Mouse (Mus musculus) T-helper 1 cell (primary cell): ENCODE data around the gene Arhgef2.
"Not testable (repeated sequence)": the region's sequence is repeated elsewhere in the genome, so short reads cannot be mapped to it uniquely, and the experiment has no call there.

Experiments used
- in situ Hi-C: fragments of 300-600 bp; cut with MboI, MseI; formaldehyde crosslinking; loops from one replicate; pipeline ENCODE4 v1.15.1; 2025; ENCODE audit warnings: high pct_unique_total_duplicates

Arhgef2 gene

GRCm38 (mm10) chr3:88591044-88591443, 14.7 kb upstream of the Arhgef2 start:
- in situ Hi-C loops, result no loop called here

DNA sequence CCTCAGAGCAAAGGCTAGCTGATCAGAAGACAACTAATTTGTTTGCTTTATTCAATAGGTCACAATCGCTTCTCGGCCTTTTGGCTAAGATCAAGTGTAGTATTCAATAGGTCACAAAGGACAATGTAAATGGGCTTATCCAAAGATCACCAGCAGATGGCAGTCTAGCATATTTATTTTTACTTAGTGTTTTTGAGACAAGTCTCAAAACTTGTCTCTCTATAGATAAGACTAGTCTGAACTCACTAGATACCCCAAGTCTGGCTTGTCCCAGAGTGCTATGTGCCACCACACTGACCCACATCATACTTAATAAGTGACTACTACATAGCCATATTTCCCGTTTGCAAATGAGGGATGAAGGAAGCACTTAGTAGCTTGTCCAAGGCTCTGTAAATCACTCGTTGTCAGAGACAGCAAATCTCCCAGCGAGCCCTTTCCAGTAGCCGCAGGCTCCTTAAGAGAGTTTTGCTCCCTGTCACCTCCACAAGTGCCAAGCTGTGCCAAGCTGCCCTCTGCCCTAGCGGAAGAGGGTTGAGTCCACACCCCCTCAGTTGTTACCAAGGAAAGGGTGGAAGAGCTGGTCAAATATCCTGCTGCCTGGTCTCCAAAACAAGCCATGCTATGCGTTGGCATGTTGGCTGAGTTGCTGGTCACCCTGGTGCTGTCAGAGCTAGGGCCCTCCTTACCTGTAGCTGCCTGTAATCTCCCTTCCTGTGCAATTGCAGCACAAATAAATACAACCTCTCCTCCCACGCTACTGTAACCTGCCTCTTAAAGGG, 13.6 kb upstream of the Arhgef2 start:
- in situ Hi-C loops, result no loop called here

DNA sequence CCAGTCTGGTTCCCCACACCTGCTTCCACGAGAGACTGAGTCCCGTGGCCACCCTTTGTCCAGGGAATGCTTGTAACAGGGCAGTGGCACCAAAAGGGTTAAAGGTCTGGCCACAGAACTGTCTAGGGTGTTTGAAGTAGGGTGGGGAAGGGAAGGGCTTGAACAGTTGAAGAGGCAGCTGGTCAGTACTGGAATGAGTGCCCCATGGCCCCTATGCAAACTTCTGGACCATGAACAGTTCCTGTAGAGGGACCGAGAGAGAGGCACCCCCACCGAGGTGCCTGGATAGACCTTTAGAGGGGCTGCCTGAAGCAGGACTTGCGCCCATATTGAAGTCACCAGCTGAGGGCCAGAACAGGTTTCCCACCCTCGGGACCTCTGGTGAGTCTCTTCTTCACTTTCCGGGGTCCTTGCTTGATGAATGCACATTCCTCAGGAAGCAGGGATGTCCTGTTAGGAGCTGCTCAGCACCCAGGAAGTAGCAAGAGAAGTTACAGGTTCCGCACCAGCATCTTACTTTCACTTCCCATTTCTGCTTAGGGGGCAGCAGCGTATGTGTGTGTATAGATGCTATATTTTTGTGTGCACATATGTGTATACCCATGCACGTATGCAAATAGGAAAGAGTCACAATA, 12.7 kb upstream of the Arhgef2 start:
- in situ Hi-C loops, result no loop called here

DNA sequence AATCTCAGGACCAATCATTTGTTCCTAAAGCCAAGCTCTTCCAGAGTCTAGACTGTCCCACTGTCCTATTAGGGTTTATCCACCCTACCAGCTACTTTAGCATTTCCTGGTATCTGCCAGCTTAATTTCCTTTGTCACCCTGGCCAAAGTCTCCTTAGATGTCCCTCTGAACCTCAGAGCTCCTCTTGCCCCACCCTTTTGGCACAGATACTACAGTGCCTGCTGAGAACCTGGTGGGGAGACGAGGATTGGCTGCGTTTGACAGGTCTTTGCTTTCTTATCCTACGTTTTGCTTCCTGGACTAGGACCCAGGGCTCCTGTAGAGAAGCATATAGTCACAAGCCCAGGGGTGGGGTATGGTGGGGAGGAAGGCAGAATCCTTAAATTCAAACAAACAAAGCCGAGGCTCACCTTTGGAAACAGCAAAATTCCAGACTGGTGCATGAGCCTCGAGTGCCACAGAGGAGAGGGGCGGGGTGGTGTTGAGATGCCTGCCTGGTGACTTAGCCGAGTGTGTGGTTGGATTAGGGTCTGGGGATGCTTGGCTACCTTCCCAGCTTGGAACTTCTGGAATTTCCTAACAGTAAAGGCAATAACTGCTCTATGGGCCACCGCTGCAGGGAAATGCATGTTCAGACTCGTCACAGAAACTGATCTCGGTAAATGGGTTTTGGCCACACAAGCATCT, 11.7 kb upstream of the Arhgef2 start:
- in situ Hi-C loops, result no loop called here

GRCm38 (mm10) chr3:88596547-88596946, 9.2 kb upstream of the Arhgef2 start:
- in situ Hi-C loops, result not testable (repeated sequence)

DNA sequence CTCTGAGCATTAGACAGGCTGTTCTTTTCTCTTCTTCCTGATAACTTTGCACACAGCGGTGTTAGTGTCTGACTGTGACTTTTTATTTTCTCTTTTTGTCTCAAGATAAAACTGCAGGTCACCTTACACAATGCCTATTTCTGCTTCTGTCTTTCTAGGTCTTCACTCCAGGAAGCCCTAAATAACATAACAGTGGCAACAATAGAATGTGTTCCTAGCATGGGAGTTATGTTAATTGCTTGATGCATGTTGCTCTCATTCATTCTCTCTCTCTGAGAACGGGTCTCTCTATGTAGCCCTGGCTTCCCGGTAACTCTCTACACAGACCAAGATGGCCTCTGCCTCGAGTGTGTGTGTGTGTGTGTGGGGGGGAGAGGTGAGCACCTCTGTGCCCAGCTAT, 3.3 kb upstream of the Arhgef2 start:
- in situ Hi-C loops, result no loop called here

- in situ Hi-C loops, result no loop called here
Measured at GRCm38 (mm10) chr3:88603714-88604161, 2.0 kb upstream of the Arhgef2 start.

DNA sequence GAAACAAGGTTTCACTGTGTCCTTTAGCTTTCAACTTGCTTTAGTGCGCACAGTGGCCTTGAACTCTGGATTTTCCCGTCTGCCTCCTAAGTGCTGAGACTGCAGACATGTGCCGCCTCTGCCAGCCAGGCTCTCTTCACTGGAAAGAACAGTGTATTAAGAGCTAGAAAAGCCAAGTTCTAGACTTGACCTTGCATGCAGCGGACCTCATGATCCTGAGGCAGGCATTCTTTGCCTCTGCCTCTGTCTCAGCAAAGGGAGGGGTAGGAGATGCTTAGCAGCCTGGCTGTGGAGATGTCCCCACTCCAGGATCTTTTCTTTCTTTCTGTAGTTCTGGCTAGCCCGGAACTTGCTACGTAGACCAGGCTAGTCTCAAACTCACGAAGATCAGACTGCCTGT, 903 bp upstream of the Arhgef2 start:
- in situ Hi-C loops, result loop anchor here (5.0 kb wide), 1 partner anchor 37 kb away; no protein-coding TSS in a partner anchor

GRCm38 (mm10) chr3:88607065-88607757, 1.4 kb downstream of the Arhgef2 start:
- in situ Hi-C loops, result loop anchor here (5.0 kb wide), 1 partner anchor 35 kb away; no protein-coding TSS in a partner anchor

DNA sequence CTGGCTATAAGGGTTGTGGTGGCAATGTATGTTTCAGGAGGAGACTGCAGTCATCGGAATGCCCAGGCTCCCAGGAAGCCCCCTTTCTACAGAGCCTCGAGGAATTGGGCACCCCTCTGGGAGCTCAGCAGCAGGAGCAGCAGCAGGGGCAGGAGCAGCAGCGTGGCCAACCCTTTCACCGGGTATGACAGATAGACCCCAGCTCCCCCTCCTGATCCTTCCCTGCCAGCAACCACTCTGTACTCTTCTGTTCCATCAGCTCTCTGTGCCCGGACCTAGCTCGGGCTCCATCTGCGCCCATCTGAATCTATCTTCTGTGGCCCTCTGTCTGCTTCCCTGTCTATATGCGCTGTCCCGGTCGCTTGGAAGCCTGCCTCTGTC, 2.0 kb downstream of the Arhgef2 start:
- in situ Hi-C loops, result loop anchor here (5.0 kb wide), 1 partner anchor 35 kb away; no protein-coding TSS in a partner anchor

DNA sequence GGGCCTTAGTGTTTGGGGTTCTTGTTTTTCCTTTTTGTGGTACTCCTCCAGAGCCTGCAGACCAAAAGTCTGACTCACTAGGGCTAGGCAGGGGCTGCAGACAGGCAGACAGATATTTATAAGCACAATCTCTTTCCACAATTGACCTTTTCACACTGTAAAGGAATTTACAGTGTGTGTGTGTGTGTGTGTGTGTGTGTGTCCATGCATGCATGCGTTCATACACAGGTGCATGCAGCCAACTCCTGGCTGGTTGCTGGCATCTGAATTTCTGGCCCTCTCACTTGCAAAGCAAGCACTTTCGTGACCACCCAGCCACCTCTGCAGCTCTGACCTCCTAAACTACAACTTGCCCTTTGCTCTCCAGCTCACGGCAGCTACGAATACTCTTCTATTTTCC, 3.3 kb downstream of the Arhgef2 start:
- in situ Hi-C loops, result loop anchor here (5.0 kb wide), 1 partner anchor 33 kb away; no protein-coding TSS in a partner anchor

DNA sequence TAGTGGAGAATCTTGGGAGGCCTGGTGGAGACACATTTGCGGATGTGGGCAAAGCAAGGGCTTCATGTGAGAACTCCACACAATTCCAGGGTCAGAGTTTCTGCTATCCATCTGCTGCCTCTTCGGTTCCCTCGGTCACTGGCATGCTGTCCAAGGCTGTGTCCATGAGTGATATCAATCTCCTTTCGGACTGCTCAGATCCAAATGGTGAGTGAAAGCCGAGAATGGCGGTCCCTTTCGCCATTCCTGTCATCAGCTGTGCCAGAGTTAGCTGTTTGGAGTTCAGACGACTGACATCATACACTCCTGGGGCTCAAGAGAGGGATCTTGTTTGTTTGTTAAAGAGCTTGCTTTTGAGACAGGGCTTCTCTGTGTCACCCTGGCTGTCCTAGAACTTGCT, 8.7 kb downstream of the Arhgef2 start:
- in situ Hi-C loops, result no loop called here

GRCm38 (mm10) chr3:88615117-88615516, 9.4 kb downstream of the Arhgef2 start:
- in situ Hi-C loops, result no loop called here

GRCm38 (mm10) chr3:88615902-88616391, 10.2 kb downstream of the Arhgef2 start:
- in situ Hi-C loops, result no loop called here

GRCm38 (mm10) chr3:88616951-88617500, 11.3 kb downstream of the Arhgef2 start:
- in situ Hi-C loops, result no loop called here

GRCm38 (mm10) chr3:88618074-88618871, 12.5 kb downstream of the Arhgef2 start:
- in situ Hi-C loops, result no loop called here

DNA sequence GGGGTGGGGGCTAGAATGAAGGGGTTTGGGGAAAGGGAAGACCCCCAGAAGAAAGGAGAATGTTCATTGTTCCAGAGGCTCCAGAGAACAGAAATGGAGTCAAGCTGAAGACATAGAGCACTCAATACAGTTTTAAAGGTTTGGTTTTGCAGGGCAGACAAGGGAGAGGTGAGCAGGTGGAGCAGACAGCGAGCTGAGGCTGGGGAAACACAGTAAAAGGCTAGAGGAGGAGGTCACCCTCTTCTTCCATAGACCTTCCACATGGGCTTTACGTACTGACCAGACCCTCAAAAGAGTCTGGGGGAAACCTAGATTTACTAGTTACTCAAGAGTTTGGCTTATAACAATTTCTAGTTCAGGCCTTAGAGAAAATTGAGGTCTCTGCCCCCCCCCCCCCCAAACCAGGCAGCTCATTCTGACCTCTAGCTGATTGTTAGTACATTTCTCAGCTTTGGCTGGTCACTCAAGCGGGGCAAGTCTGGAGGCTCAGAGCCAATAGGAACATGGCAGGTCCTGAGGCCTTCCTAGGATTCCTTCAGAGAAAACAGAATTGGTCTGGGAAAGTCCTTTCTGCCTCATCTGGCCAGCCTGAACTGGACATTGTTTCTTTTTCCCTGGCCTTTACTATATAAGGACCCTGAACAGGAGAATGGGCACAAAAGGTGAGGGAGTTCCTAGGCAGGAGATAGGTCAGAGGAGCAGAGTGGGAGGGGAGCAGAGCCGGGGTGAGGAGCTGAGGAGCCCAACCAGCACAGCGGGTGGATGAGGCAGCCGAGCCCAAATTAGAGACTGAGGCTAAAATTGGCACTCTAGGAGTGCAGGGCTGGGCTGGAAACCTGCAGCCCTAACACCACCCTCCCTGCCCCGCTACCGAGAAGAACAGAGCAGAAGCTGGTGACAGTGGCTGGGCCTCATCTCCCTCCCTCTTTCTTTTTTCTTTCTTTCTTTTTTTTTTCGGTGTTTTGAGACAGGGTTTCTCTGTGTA, 13.6 kb downstream of the Arhgef2 start:
- in situ Hi-C loops, result no loop called here

DNA sequence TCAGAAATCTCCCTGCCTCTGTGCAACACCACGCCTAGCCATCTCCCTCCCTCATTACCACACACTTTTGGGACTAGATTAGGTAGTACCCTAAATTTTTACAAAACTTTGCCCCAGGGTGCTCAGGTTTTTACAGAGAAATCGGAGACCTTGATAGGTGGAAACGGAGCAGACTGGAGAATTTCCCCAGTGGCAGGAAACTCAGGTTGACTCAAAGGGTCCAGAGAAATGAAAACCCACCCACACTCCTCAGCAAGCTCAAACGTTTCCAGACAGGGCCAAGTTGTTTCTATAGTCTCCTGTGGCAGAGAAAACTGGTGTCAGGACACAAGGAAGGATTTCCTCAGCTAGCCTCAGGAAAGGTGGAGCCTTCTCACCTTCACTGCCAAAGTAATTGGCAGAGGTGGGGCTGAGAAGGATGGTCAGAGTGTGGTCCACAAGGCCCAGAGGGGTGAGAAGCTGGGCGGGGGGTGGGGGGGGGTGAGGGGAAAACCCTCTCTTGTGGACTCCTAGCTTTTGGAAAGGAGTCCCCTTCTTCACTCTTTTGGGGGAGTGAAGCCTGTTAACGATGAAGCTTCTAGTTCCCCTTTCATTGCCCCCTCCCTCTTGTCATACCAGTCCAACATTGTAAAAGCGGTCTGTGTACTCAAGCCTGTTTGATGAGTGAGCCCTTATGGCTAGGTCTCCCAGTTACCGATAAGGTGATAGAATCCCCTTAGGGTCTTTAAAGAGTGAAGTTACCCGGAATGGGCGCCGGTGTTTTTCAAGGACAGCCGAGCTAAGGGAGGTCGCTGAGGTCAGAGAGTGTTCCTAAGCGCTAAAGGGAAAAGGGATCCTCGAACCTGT, 14.6 kb downstream of the Arhgef2 start:
- in situ Hi-C loops, result no loop called here
